Comparison of ENCODE assay signal across 9 mouse cellular contexts in the genomic region with DNA sequence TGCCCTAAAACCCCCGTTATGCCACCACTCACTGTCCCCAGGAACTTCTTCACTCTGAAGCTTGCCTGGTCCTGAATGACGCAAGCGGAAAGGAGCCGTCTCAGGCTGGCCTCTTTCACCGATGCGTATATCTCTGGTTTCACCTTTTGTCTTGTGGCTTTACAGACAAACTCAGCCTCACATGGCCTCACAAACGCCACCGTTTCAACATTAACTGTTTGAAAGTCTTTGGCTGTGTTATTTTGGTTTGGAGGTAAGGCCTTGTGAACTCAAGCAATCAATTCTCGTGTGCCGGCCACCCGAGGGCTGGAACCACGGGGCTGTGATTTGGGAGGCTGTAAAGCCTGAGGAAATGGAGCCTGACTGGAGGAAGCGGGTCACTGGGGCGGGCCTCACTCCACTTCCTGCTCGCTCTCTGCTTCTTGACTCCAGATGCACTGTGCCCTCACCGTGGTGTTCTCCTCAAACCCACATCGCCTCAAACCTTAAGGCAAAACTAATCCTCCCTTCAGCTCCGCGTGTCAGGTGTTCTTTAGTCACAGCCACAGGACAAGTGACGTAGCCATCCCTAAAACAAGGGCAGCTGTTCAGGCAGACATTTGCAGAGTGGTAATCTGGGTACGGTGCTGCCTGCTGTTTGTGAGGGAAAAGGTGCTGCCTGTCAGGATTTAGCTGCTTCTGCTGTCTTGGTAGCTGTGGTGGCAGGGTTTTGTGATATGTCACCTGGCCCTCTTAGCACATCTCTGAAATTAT.
DNase-seq lines count a peak whose midpoint lies in the region; ATAC-seq and TF ChIP-seq lines count a peak whose summit lies in the region.
"Had no signal": no experiment of that assay in that cellular context is flagged by ENCODE, and none has a peak within 500 bp of the region (broad histone marks: within the 10 kb centered on the region; RNA-seq: fewer than 3 reads in every experiment).

No protein-coding gene starts in this region.

- intact Hi-C loops in gastrocnemius, adult 2 months (cut with DNase I) = no loop called here

- H3K4me3 ChIP-seq in gastrocnemius, adult 2 months = peak overlapping the region; percentile 59
- no peak overlapping the region for H3K4me3 ChIP-seq in lung, embryonic 14.5 days (ENCODE audit: low read depth, low read length)

- TF ChIP-seq CTCF in gastrocnemius, adult 2 months (IDR thresholded peaks at IDR 0.05) = no peak
- TF ChIP-seq CTCF in lung, embryonic 14.5 days (IDR thresholded peaks at IDR 0.05; ENCODE audit: low read depth) = no peak

- peak; percentile 60 for DNase-seq in gastrocnemius, adult 2 months
- DNase-seq in gastrocnemius, postnatal 10 days = no peak
- DNase-seq in heart, adult 18-20 months = peak; percentile 76 to 86
- peak; percentile 62 for DNase-seq in kidney, adult 11 months
- DNase-seq in lung, embryonic 14.5 days = peak; percentile 42
- no peak for DNase-seq in right cerebral cortex, postnatal 14 days
- DNase-seq in ovary, postnatal 14 days (ENCODE audit: low spot score) = no peak

- peak overlapping the region; percentile 83 for H3K27ac ChIP-seq in gastrocnemius, adult 2 months
- peak overlapping the region; percentile 56; the same call in 1 of the 2 replicates for H3K27ac ChIP-seq in lung, embryonic 14.5 days (ENCODE audit: low read depth)

- ATAC-seq in lung, embryonic 14.5 days (ENCODE audit: insufficient read depth) = no peak
- ATAC-seq in neutrophil, adult 5-6 weeks (ENCODE audit: extremely low read depth, insufficient number of reproducible peaks, low FRiP score, poor library complexity, severe bottlenecking) = peak; percentile 87

- H3K9me3 ChIP-seq in lung, embryonic 14.5 days (ENCODE audit: low read depth, low read length) = no peaks in the 10 kb centered on the region
- H3K9me3 ChIP-seq: G1E had no signal

- 45% methylated on average over 21 of the region's 21 CpGs for WGBS in lung, embryonic 14.5 days

- H3K9ac ChIP-seq in lung, embryonic 14.5 days = no peak overlapping the region

- H3K27me3 ChIP-seq in lung, embryonic 14.5 days (ENCODE audit: insufficient read depth, low read length) = no peaks in the 10 kb centered on the region

- peaks cover 4% of the 10 kb centered on the region; the same call in 1 of the 2 replicates for H3K36me3 ChIP-seq in lung, embryonic 14.5 days (ENCODE audit: insufficient read depth)
- H3K36me3 ChIP-seq: G1E had no signal

- peaks cover 10% of the 10 kb centered on the region for H3K4me1 ChIP-seq in lung, embryonic 14.5 days (ENCODE audit: insufficient read depth)

- H3K4me2 ChIP-seq in lung, embryonic 14.5 days = no peak overlapping the region

Comparison
In these comparisons a context has a peak if more than half of its experiments do, and no peak if none do; other contexts are left out.
1. DNase-seq: peak in gastrocnemius, adult 2 months (single experiment), heart, adult 18-20 months (2 of 2), kidney, adult 11 months (single experiment) and lung, embryonic 14.5 days (single experiment); none in gastrocnemius, postnatal 10 days (single experiment), right cerebral cortex, postnatal 14 days (single experiment) and ovary, postnatal 14 days (single experiment).